Mouse (Mus musculus): ENCODE data around the gene Wnk2. TPM values are rescaled to one million over a fixed set of nuclear protein-coding genes. Genes with fewer than 3 reads are reported as not detected.

The Wnk2 gene
- 0.11 TPM for polyA plus RNA-seq (2017; shearing (Covaris generic))

DNA sequence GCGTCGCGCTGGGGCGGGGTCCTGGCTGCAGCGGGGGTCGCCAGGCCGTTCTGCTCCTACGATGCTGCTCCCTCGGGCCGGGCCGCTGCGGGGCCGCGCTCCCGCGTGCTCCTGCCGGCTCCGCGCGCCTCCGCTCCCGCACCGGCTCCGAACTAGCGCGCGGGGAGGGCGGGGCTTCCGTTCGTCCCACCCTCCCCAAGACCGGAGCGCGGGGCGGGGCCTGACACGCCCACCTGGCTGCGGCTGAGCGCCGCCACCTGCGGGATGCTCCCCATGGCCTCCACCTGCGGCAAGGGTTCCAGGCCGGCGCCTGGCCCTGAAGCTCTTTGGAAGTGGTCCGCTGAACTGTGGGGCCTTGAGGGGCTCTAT, at the start of gene Wnk2:
Gene Wnk2 (minus strand): TSS at position 157 of the 369 bp plus-strand sequence.

DNA sequence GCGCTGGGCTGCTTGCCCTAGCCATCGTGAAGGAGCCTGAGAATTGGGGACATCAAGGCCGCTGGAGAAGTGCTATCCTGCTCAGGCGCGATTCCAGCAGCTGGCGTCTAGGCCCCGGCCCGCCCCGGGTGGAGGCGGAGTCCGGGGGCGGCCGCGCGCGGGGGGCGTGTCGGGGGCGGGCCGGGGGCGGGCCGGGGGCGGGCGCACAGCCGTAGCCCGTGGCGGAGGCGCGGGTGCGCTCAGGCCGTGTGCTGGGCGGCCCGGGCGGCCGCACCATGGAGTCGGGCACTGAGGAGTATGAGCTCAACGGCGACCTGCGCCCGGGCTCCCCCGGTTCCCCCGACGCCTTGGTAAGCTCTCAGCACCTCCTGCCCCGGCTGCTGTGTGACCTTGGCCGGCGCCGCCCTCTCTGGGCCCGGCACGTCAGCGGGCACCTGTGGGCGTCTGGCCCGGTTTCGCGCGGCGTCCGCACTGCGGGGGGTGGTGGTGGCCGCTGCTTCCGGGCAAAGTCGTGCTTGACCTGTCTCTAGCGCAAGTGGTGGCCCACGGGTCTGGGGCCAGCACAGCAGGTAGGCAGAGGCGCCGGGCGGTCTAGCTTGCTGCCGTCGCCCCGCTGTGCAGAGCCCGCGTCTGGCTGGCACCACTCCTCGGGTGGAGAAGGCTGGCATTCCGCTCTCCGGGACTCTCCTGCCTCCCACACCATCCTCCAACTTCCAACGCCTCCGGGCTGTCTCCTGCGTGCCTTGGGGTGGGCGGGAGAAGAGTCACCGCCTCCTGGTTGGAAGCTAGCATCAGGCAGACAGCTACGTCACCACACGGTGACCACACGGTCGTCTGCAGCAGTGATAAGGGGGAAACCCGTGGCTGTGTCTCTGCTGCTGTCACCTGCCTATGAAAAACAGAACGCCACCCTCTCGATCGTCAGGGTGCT, 39.7 kb upstream of the Wnk2 start, which contains the start of gene Ninj1:
Gene Ninj1 (plus strand): TSS at position 198 of the 931 bp plus-strand sequence.

Other genes with a start within 250 kb of the Wnk2 start
- 65.2 TPM for gene Fam120a, start 180.0 kb downstream of the Wnk2 start, polyA plus RNA-seq (2017; shearing (Covaris generic))
- 99.4 TPM for gene Ninj1, start 39.5 kb upstream of the Wnk2 start, polyA plus RNA-seq (2017; shearing (Covaris generic))
- 94.1 TPM for gene Card19, start 68.0 kb upstream of the Wnk2 start, polyA plus RNA-seq (2017; shearing (Covaris generic))
- 25.5 TPM for gene Susd3, start 100.7 kb upstream of the Wnk2 start, polyA plus RNA-seq (2017; shearing (Covaris generic))
- 21.2 TPM for gene Fgd3, start 172.3 kb upstream of the Wnk2 start, polyA plus RNA-seq (2017; shearing (Covaris generic))
- 20.7 TPM for gene Bicd2, start 193.6 kb upstream of the Wnk2 start, polyA plus RNA-seq (2017; shearing (Covaris generic))